Mouse (Mus musculus): ENCODE data around the gene Rps6kb2. TPM values are rescaled to one million over a fixed set of nuclear protein-coding genes. Genes with fewer than 3 reads are reported as not detected.

The Rps6kb2 gene
- 35.9 TPM for total RNA-seq (2023)

DNA sequence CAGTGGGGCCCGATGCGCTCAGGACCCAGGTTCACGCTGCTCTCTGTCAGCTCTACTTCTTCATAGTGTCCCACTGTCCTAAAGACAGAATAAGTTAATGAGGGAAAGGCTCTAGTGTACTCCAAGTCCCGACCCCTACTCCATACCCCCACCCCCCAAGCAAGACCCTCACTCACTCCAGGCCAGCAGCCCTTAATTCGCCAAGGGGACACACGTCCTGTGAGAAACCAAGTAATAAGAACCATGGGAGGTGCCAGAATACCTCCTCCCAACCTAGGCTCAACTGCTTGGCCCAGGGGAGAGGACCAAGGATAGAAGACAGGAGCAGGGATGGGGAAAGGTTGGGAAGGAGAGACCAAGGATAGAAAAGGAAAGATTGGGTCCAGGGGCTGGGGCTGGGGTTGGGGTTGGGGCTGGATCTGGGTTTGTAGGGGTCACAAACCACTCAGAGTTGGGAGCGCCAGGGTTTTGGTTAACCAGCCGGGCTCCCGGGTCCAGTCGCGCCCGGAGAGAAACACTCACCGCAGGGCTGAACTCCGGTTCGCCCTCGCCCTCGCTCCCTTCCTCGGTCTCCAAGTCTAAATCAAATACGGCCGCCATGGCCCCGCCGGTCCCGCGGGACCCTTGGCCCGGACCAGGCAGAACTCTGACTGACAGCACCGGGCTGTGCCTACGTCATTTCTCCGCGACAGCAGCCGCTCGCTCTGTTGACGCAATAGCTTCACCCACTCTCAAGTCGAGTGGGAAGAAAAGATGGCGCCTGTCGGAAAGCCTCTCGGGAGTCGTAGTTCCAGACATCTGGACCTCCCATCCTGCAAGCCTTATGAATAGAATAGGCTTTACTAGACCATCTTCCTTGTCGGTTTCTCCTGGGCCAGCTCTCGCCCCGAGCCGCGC lies at the start of gene Rps6kb2:
Gene Rps6kb2, minus strand, starts transcription at position 709 of the 897 bp plus-strand sequence.

DNA sequence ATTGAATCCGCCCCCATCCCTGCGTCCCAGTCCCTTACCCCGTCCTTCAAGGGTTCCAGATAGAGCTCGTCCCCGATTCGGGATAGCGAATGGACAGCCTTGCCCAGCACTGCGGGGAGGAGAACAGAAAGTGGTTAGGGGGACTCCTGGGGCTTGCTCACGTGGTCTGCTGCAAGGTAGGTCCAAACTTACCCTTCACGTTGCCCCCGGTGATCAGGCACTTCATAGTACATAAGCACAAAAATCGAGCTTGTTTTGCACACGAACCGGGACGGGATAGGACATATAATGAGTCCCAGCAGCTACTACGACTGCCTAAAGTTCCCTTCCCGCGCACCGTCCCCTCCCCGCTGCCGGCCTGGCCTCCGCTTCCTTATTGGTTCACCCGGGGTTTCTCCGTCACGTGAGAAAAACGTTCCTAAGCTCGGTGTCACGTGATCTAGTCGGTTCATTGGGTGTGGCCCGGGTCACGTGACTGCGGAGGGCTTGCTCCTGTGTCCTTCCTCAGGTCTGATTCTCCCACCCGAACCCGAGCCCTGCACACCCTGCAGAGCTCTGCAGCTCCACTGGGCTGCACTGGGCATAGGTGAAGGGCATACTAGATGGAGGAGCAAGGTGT lies 38.2 kb upstream of the Rps6kb2 start, which contains the start of gene Rad9a:
Gene Rad9a, minus strand, starts transcription at position 372 of the 619 bp plus-strand sequence.

DNA sequence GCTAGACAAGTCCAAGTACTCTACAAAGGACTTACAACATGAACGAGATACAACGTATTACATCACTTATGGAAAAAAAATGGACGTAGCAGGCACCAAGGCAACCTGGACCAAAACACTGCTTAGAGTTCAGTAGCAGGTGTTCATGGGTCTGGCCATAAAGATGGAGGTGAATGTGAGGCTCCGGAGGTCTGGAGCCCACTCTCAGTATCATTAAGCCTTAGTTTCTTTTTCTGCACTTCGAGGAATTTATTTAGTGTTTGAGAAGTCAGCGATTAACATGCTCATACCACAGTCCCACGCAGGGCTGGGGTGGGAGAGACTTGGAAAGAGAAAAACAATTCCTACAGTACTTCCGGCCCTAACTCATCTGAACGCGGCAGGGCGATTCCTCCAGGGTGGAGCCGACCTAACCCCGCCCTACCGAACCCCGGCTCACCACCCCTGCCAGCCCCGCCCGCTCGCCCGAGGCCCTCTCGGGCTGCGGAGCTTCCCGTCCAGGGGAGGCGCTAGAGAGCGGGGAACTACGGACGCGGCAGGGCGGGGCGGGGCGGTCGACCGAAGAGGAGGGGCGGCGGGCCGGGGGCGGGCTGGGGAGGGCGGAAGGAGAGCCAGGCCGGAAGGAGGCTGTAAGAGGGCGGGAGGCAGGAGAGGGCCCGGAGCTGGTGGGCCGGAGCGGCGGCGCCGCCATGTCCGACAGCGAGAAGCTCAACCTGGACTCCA lies 28.5 kb upstream of the Rps6kb2 start, which contains the start of gene Ppp1ca:
Gene Ppp1ca, plus strand, starts transcription at position 538 of the 723 bp plus-strand sequence.

DNA sequence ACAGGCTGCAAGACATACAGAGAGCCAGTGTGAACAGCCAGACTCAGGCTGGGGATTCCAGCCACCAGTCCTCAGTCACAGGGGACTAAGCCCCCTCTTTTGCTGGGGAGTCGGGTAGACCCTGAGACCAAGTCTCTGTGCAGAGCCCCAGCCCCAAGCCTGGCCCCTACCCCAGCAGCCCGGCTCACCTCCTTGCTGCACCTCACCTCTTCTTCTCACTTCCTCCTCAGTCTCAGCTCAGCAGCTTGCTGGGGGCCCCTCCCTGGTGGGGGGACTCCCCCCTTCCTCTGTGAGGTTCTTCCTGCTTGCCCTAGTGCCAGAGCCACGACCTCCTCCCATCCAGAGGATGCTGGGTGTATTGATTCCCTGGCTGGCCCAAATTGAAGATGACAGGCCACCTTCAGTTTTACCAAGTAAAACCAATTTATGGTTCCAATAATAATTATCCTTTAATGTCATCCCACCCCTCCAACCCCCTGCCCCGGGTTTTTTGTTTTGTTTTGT lies 27.7 kb upstream of the Rps6kb2 start, which contains the start of gene Tbc1d10c:
Gene Tbc1d10c, minus strand, starts transcription at position 454 of the 504 bp plus-strand sequence.

DNA sequence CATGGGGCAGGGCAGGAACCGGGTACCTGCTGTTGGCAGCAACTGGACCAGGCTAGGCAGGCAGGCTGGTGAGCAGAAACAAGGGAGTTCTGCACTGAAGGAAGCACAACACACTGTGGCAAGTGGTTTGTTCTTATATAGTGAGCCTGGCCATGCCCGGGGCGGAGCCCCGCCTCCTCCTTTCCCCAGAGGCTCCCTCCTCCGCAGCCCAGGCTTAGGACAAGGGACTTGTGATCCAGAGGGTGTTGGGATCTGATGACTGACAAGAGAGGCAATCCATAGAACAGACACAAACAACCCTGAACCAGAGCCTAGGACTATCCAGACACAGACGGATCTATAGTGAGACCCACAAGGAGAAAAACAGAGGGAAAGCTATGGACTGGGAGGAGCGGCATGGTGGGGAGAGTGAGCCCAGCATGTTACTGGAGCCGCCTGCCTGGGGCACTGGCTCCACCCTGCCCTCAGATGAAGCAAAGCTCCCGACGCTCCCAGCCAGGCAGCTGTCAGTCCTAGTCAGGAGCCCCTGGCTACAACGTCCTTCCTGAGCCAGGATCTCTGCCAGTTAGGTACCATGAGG lies 12.3 kb upstream of the Rps6kb2 start, which contains the start of gene Carns1:
Gene Carns1, minus strand, starts transcription at position 112 of the 580 bp plus-strand sequence.

DNA sequence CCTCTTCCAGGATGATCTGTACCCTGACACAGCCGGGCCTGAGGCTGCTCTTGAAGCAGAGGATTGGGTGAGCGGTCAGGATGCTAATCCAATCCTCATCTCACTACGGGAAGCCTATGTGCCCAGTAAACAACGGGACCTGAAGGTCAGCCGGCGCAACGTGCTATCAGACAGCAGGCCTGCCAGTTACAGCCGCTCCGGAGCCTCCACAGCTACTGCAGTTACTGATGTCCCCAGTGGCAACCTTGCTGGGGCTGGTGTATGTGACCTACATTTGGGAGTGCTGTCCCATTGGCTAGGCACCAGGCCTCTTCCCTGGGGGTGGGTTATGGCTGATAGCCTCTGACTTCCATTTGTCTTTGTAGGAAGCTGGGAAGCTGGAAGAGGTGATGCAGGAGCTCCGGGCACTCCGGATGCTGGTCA lies 9.9 kb downstream of the Rps6kb2 start, which contains the start of gene Ptprcap:
Gene Ptprcap, plus strand, starts transcription at position 373 of the 423 bp plus-strand sequence.

DNA sequence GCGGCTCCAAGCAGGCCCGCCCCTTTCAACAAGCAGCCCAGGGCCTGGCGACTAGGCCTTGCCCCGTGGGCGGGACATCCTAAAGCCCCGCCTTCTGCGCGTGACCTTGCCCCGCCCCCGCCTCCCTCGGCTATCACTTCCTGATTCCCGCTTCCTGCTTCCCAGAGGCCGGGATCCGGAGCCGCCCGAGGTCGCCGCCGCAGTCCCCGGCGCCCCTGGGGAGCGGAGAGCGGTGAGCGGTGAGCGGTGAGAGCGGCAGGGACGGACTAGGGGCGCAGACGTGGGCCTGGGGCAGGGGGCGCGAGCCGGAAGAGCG lies 14.7 kb downstream of the Rps6kb2 start, which contains the start of gene Coro1b:
Gene Coro1b, plus strand, starts transcription at position 129 of the 316 bp plus-strand sequence.

DNA sequence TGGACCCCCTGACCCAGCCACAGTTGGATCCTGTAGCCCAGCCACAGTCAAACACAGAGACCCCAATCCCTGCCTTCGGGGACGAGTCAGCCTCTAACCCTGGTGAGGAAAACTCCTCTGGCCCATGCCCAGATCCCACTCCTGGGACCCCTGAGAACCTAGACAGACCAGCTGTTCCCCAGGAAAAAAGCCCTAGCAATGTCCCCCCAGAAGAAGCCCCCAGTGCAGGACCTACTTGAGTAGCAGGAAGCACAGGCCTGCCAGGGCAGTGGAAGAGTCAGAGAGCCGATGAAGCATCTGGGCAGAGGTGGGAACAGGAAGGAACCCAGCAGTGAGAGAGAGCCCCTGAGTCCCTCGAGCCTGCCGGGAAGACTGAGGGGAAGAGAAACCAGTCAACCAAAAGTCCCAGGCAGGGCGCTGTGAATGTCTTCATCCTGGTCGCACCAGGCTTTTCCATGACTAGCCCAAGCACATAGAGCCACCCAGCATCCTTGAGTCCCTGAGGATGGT lies 19.3 kb downstream of the Rps6kb2 start, which contains the start of gene Cabp4:
Gene Cabp4, minus strand, starts transcription at position 275 of the 510 bp plus-strand sequence.

DNA sequence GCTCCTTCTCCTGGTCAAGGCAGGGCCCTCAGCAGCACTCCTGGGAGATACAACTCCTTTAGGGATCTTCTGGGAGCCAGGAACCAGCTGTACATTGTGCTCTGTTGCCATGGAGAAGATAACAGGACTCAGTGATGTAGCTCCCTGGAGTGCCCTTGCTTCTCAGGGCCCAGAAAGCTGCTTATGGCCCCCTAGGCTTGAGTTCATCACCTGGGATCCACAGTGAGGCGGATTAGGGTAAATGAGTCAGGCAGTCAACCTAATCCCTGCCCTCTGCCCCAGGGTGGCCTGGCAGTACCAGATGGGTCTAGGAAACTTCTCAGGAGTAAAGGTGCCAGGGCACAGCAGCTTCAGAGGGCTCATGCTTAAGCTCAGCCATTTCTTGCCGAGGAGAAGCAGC lies 23.7 kb downstream of the Rps6kb2 start, which contains the start of gene Gpr152:
Gene Gpr152, plus strand, starts transcription at position 342 of the 400 bp plus-strand sequence.

DNA sequence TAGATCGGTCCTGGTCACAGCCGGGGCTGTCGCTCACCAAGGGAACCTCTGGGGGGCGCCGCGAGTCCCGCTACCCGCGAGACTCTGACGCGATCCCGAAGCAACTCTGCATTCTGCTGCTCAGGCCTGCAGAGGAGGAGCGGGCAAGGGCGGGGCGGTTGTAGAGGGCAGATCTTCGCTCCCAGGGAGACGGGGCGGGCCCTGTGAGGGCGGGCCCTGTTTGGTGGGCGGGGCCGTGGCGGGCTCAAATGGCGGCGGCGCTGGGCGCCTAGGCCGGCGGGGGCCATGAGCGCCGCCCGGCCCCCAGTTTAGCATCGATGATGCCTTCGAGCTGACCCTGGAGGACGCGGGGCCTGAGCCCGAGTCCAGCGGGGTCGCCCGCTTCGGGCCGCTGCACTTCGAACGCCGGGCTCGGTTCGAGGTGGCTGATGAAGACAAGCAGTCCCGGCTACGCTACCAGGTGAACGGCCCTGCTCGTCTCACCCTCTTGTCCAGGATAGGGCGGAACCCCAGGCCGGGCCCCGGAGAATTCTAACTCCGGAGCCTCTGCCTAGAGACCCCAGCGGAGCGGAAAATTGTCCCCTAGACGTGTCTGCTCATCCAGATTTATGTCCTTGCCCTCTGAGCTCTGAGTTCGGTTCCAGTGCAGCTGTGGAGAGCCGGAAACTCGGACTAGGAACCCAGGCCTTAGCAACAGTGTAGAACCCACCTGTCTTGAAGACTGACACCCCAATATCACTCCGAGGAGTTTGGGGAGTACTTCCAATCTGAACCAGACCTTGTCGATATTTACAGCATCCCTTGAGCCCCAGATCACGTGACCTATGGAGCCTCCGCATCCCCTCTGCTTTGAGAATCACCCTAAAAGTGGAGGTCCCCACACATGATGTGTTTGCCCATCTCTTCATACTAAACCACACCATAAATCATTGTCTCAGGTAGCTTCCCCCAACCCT lies 37.1 kb downstream of the Rps6kb2 start, which contains the start of gene Aip:
Gene Aip, minus strand, starts transcription at position 118 of the 956 bp plus-strand sequence.

Other genes with a start within 250 kb of the Rps6kb2 start
- gene Aldh3b1, start 233.5 kb downstream of the Rps6kb2 start, total RNA-seq (2023): 1.6 TPM
- 43.8 TPM for gene Unc93b1, start 228.2 kb downstream of the Rps6kb2 start, total RNA-seq (2023)
- gene Aldh3b3, start 204.7 kb downstream of the Rps6kb2 start, total RNA-seq (2023): not detected
- not detected for gene Aldh3b2, start 191.0 kb downstream of the Rps6kb2 start, total RNA-seq (2023)
- not detected for gene Acy3, start 176.8 kb downstream of the Rps6kb2 start, total RNA-seq (2023)
- not detected for gene Tbx10, start 170.6 kb downstream of the Rps6kb2 start, total RNA-seq (2023)
- gene Nudt8, start 162.8 kb downstream of the Rps6kb2 start, total RNA-seq (2023): 8.7 TPM
- 2.3 TPM for gene Gm49405, start 162.7 kb downstream of the Rps6kb2 start, total RNA-seq (2023)
- 5.1 TPM for gene Doc2g, start 160.0 kb downstream of the Rps6kb2 start, total RNA-seq (2023)
- gene Ndufv1, start 150.5 kb downstream of the Rps6kb2 start, total RNA-seq (2023): 109 TPM
- 191 TPM for gene Gstp1, start 125.4 kb downstream of the Rps6kb2 start, total RNA-seq (2023)
- 32.5 TPM for gene Gstp2, start 117.3 kb downstream of the Rps6kb2 start, total RNA-seq (2023)
- gene Gstp3, start 103.8 kb downstream of the Rps6kb2 start, total RNA-seq (2023): 26.6 TPM
- gene Cabp2, start 81.8 kb downstream of the Rps6kb2 start, total RNA-seq (2023): not detected
- 161 TPM for gene Cdk2ap2, start 66.2 kb downstream of the Rps6kb2 start, total RNA-seq (2023)
- gene Pitpnm1, start 63.4 kb downstream of the Rps6kb2 start, total RNA-seq (2023): 317 TPM
- 134 TPM for gene Aip, start 37.5 kb downstream of the Rps6kb2 start, total RNA-seq (2023)
- 0.58 TPM for gene Gpr152, start 23.6 kb downstream of the Rps6kb2 start, total RNA-seq (2023)
- gene Cabp4, start 19.3 kb downstream of the Rps6kb2 start, total RNA-seq (2023): 0.37 TPM
- gene Coro1b, start 14.7 kb downstream of the Rps6kb2 start, total RNA-seq (2023): 125 TPM
- 302 TPM for gene Ptprcap, start 9.8 kb downstream of the Rps6kb2 start, total RNA-seq (2023)
- gene Carns1, start 12.1 kb upstream of the Rps6kb2 start, total RNA-seq (2023): 63.4 TPM
- gene Tbc1d10c, start 27.9 kb upstream of the Rps6kb2 start, total RNA-seq (2023): 309 TPM
- 343 TPM for gene Ppp1ca, start 28.7 kb upstream of the Rps6kb2 start, total RNA-seq (2023)
- gene Rad9a, start 38.3 kb upstream of the Rps6kb2 start, total RNA-seq (2023): 44.6 TPM
- gene Clcf1, start 50.9 kb upstream of the Rps6kb2 start, total RNA-seq (2023): 197 TPM
- gene AC109138.7, start 51.0 kb upstream of the Rps6kb2 start, total RNA-seq (2023): not detected
- 55.7 TPM for gene Pold4, start 68.5 kb upstream of the Rps6kb2 start, total RNA-seq (2023)
- 13.6 TPM for gene Ssh3, start 105.8 kb upstream of the Rps6kb2 start, total RNA-seq (2023)
- 17.4 TPM for gene Ankrd13d, start 119.8 kb upstream of the Rps6kb2 start, total RNA-seq (2023)
- gene Grk2, start 142.9 kb upstream of the Rps6kb2 start, total RNA-seq (2023): 359 TPM
- gene Kdm2a, start 234.9 kb upstream of the Rps6kb2 start, total RNA-seq (2023): 152 TPM